Mouse (Mus musculus): Measurements from ENCODE around the gene Nell1. TPM values are rescaled to one million over a fixed set of nuclear protein-coding genes. Genes with fewer than 3 reads are reported as not detected.
"Not testable (repeated sequence)": the region's sequence is repeated elsewhere in the genome, so short reads cannot be mapped to it uniquely, and the experiment has no call there.

The Nell1 gene
- polyA plus RNA-seq (2016; fragmentation: Nextera tagmentation; extraction: Ambion mirVana) = 2.9 and 3.4 TPM in 2 replicates

- under 1% methylated on average over 52 of the region's 52 CpGs for WGBS
- Histone ChIP-seq H3K27ac (replicated peaks) (no peak within 1 kb of the TSS), H3K4me2 (replicated peaks) (peak within 1 kb of the TSS; percentile 99), H3K9me3 (no peaks in the 10 kb centered on the region), H3K4me3 (peak within 1 kb of the TSS; percentile 57), H3K9ac (replicated peaks) (peak within 1 kb of the TSS; percentile 56), H3K4me1 (peaks cover 12% of the 10 kb centered on the region), H3K27me3 (peaks cover 82% of the 10 kb centered on the region), H3K36me3 (no peaks in the 10 kb centered on the region)
- peak; percentile 69 for ATAC-seq (ENCODE audit: low FRiP score, low read depth)
Measured at GRCm38 (mm10) chr7:49974841-49975440, at the start of gene Nell1. Gene Nell1, plus strand, starts transcription at chr7:49974864.

GRCm38 (mm10) chr7:49928571-49928970, 46.1 kb upstream of the Nell1 start:
- 75% methylated on average over 3 of the region's 3 CpGs for WGBS
- Histone ChIP-seq H3K9me3 (no peaks in the 10 kb centered on the region), H3K9ac (replicated peaks) (no peak overlapping the region), H3K4me1 (no peaks in the 10 kb centered on the region), H3K4me3 (no peak overlapping the region), H3K4me2 (replicated peaks) (no peak overlapping the region), H3K27ac (replicated peaks) (no peak overlapping the region), H3K27me3 (peaks cover 42% of the 10 kb centered on the region), H3K36me3 (no peaks in the 10 kb centered on the region)
- no peak for ATAC-seq (ENCODE audit: low FRiP score, low read depth)

GRCm38 (mm10) chr7:49929999-49930398, 44.7 kb upstream of the Nell1 start:
- no peaks in the 10 kb centered on the region for H3K9me3 ChIP-seq
- no peaks in the 10 kb centered on the region for H3K36me3 ChIP-seq
- no peak overlapping the region for H3K9ac ChIP-seq (replicated peaks)
- H3K4me3 ChIP-seq = no peak overlapping the region
- ATAC-seq (ENCODE audit: low FRiP score, low read depth) = no peak
- H3K27me3 ChIP-seq = peaks cover 40% of the 10 kb centered on the region
- no peak overlapping the region for H3K4me2 ChIP-seq (replicated peaks)
- H3K4me1 ChIP-seq = no peaks in the 10 kb centered on the region
- no peak overlapping the region for H3K27ac ChIP-seq (replicated peaks)
- WGBS = 17% methylated on average over 4 of the region's 4 CpGs

- H3K4me1 ChIP-seq; H3K27ac ChIP-seq (replicated peaks); H3K9me3 ChIP-seq; H3K4me2 ChIP-seq (replicated peaks); H3K36me3 ChIP-seq; H3K4me3 ChIP-seq; ATAC-seq (ENCODE audit: low FRiP score, low read depth); H3K9ac ChIP-seq (replicated peaks): not testable (repeated sequence)
- peaks cover 18% of the 10 kb centered on the region; the same call in 1 of the 2 replicates for H3K27me3 ChIP-seq
- 84% methylated on average over 14 of the region's 14 CpGs for WGBS
Measured at GRCm38 (mm10) chr7:49933386-49934115, 41.1 kb upstream of the Nell1 start.

GRCm38 (mm10) chr7:49936821-49937220, 37.8 kb upstream of the Nell1 start:
- H3K4me3 ChIP-seq = no peak overlapping the region
- 82% methylated on average over 3 of the region's 3 CpGs for WGBS
- no peak overlapping the region for H3K4me2 ChIP-seq (replicated peaks)
- H3K27ac ChIP-seq (replicated peaks) = no peak overlapping the region
- H3K4me1 ChIP-seq = no peaks in the 10 kb centered on the region
- no peaks in the 10 kb centered on the region for H3K36me3 ChIP-seq
- H3K9me3 ChIP-seq = no peaks in the 10 kb centered on the region
- H3K27me3 ChIP-seq = peaks cover 9% of the 10 kb centered on the region; the same call in 1 of the 2 replicates
- no peak for ATAC-seq (ENCODE audit: low FRiP score, low read depth)
- H3K9ac ChIP-seq (replicated peaks) = no peak overlapping the region

- ATAC-seq (ENCODE audit: low FRiP score, low read depth) = no peak
- H3K27ac ChIP-seq (replicated peaks) = no peak overlapping the region
Measured at GRCm38 (mm10) chr7:49942023-49942422, 32.6 kb upstream of the Nell1 start.

GRCm38 (mm10) chr7:49942490-49942889, 32.2 kb upstream of the Nell1 start:
- Histone ChIP-seq H3K27me3 (0 out of 2 replicates have a peak, but pooled peaks cover 4% of the 10 kb centered on the region), H3K36me3 (no peaks in the 10 kb centered on the region), H3K9ac (replicated peaks) (no peak overlapping the region), H3K4me2 (replicated peaks) (no peak overlapping the region), H3K27ac (replicated peaks) (no peak overlapping the region), H3K4me3 (no peak overlapping the region), H3K4me1 (peaks cover 7% of the 10 kb centered on the region; the same call in 1 of the 2 replicates), H3K9me3 (no peaks in the 10 kb centered on the region)
- WGBS = 63% methylated on average over 5 of the region's 5 CpGs
- ATAC-seq (ENCODE audit: low FRiP score, low read depth) = no peak

More at GRCm38 (mm10) chr7:49942023-49942422, 32.6 kb upstream of the Nell1 start:
- H3K4me3 ChIP-seq = no peak overlapping the region
- H3K9ac ChIP-seq (replicated peaks) = no peak overlapping the region
- 0 out of 2 replicates have a peak, but pooled peaks cover 4% of the 10 kb centered on the region for H3K27me3 ChIP-seq
- H3K9me3 ChIP-seq = no peaks in the 10 kb centered on the region
- 76% methylated on average over 3 of the region's 3 CpGs for WGBS
- H3K36me3 ChIP-seq = no peaks in the 10 kb centered on the region
- no peak overlapping the region for H3K4me2 ChIP-seq (replicated peaks)
- H3K4me1 ChIP-seq = peaks cover 7% of the 10 kb centered on the region; the same call in 1 of the 2 replicates

- Histone ChIP-seq H3K4me3 (no peak overlapping the region), H3K36me3 (no peaks in the 10 kb centered on the region), H3K9ac (replicated peaks) (no peak overlapping the region), H3K27ac (replicated peaks) (no peak overlapping the region), H3K9me3 (no peaks in the 10 kb centered on the region), H3K4me2 (replicated peaks) (no peak overlapping the region), H3K27me3 (no peaks in the 10 kb centered on the region), H3K4me1 (peaks cover 7% of the 10 kb centered on the region; the same call in 1 of the 2 replicates)
- WGBS = 89% methylated on average over 9 of the region's 9 CpGs
- ATAC-seq (ENCODE audit: low FRiP score, low read depth) = no peak
Measured at GRCm38 (mm10) chr7:49946691-49947090, 28.0 kb upstream of the Nell1 start.

GRCm38 (mm10) chr7:49953546-49954181, 21.0 kb upstream of the Nell1 start:
- no peak overlapping the region for H3K9ac ChIP-seq (replicated peaks)
- H3K36me3 ChIP-seq = no peaks in the 10 kb centered on the region
- no peak overlapping the region for H3K4me3 ChIP-seq
- H3K4me2 ChIP-seq (replicated peaks) = no peak overlapping the region
- H3K27ac ChIP-seq (replicated peaks) = no peak overlapping the region
- H3K9me3 ChIP-seq = no peaks in the 10 kb centered on the region
- 51% methylated on average over 4 of the region's 4 CpGs for WGBS
- no peaks in the 10 kb centered on the region for H3K4me1 ChIP-seq
- H3K27me3 ChIP-seq = 0 out of 2 replicates have a peak, but pooled peaks cover 4% of the 10 kb centered on the region
- no peak for ATAC-seq (ENCODE audit: low FRiP score, low read depth)

GRCm38 (mm10) chr7:49954834-49955233, 19.8 kb upstream of the Nell1 start:
- H3K9me3 ChIP-seq = no peaks in the 10 kb centered on the region
- ATAC-seq (ENCODE audit: low FRiP score, low read depth) = no peak
- 0 out of 2 replicates have a peak, but pooled peaks cover 4% of the 10 kb centered on the region for H3K27me3 ChIP-seq
- H3K4me2 ChIP-seq (replicated peaks) = no peak overlapping the region
- H3K4me1 ChIP-seq = no peaks in the 10 kb centered on the region
- no peak overlapping the region for H3K27ac ChIP-seq (replicated peaks)
- H3K4me3 ChIP-seq = no peak overlapping the region
- 81% methylated on average over 7 of the region's 7 CpGs for WGBS
- H3K36me3 ChIP-seq = no peaks in the 10 kb centered on the region
- no peak overlapping the region for H3K9ac ChIP-seq (replicated peaks)

- ATAC-seq (ENCODE audit: low FRiP score, low read depth) = no peak
- Histone ChIP-seq H3K27me3 (0 out of 2 replicates have a peak, but pooled peaks cover under 1% of the 10 kb centered on the region), H3K9ac (replicated peaks) (no peak overlapping the region), H3K4me2 (replicated peaks) (no peak overlapping the region), H3K27ac (replicated peaks) (no peak overlapping the region), H3K36me3 (no peaks in the 10 kb centered on the region), H3K4me3 (no peak overlapping the region), H3K4me1 (no peaks in the 10 kb centered on the region), H3K9me3 (no peaks in the 10 kb centered on the region)
- WGBS = 93% methylated on average over 3 of the region's 3 CpGs
Measured at GRCm38 (mm10) chr7:49957142-49957541, 17.5 kb upstream of the Nell1 start.

GRCm38 (mm10) chr7:49963764-49964163, 10.9 kb upstream of the Nell1 start:
- H3K27me3 ChIP-seq = no peaks in the 10 kb centered on the region
- H3K27ac ChIP-seq (replicated peaks) = no peak overlapping the region
- H3K9ac ChIP-seq (replicated peaks) = no peak overlapping the region
- H3K4me2 ChIP-seq (replicated peaks) = no peak overlapping the region
- H3K9me3 ChIP-seq = no peaks in the 10 kb centered on the region
- H3K36me3 ChIP-seq = no peaks in the 10 kb centered on the region
- H3K4me1 ChIP-seq = no peaks in the 10 kb centered on the region
- H3K4me3 ChIP-seq = no peak overlapping the region
- ATAC-seq (ENCODE audit: low FRiP score, low read depth) = no peak
- 84% methylated on average over 2 of the region's 2 CpGs for WGBS
